Mouse (Mus musculus) midbrain, postnatal 0 days (tissue): Measurements from ENCODE around the gene Strip2. TPM values are rescaled to one million over a fixed set of nuclear protein-coding genes. Genes with fewer than 3 reads are reported as not detected.

Experiments
- ATAC-seq: fragments of 200-750 bp; cut with Nextera tagmentation; 2 replicates; pipeline ENCODE4 v1.8.0; 2017; ENCODE audit warnings: moderate number of reproducible peaks, mild to moderate bottlenecking, moderate TSS enrichment, moderate library complexity; ENCODE audit not compliant: low FRiP score
- DNase-seq: peaks from one replicate; pipeline ENCODE4 v3.0.0-alpha.2; 2015; ENCODE audit warnings: low spot score
- H3K27ac ChIP-seq: fragments of 300-500 bp; sonication (generic); 2 replicates; pipeline ENCODE4 v1.5.1; 2014; ENCODE audit warnings: low read depth, mild to moderate bottlenecking, low read length, mixed read lengths
- H3K27me3 ChIP-seq: fragments of 300-500 bp; sonication (generic); 2 replicates; pipeline ENCODE4 v1.6.1; 2014; ENCODE audit warnings: low read length, control low read depth, mixed read lengths; ENCODE audit not compliant: insufficient read depth
- H3K36me3 ChIP-seq: fragments of 300-500 bp; sonication (generic); 2 replicates; pipeline ENCODE4 v1.6.1; 2014; ENCODE audit warnings: low read length, control low read depth, mixed read lengths; ENCODE audit not compliant: insufficient read depth
- H3K4me1 ChIP-seq: fragments of 300-500 bp; sonication (generic); 2 replicates; pipeline ENCODE4 v1.6.1; 2014; ENCODE audit warnings: mild to moderate bottlenecking, control low read depth, antibody characterized with exemption, low read length, mixed read lengths; ENCODE audit not compliant: insufficient read depth
- H3K4me2 ChIP-seq: fragments of 300-500 bp; sonication (generic); 2 replicates; pipeline ENCODE4 v1.6.1; 2014; ENCODE audit warnings: low read depth, mild to moderate bottlenecking, low read length, mixed read lengths; ENCODE audit not compliant: poor library complexity, severe bottlenecking
- H3K4me3 ChIP-seq: fragments of 300-500 bp; sonication (generic); 2 replicates; pipeline ENCODE4 v1.5.1; 2014; ENCODE audit warnings: low read depth, mild to moderate bottlenecking, low read length, moderate library complexity
- H3K9ac ChIP-seq: fragments of 300-500 bp; sonication (generic); replicated peaks from 2 replicates; pipeline ENCODE4 v1.6.1; 2014; ENCODE audit warnings: mild to moderate bottlenecking, low read length, moderate library complexity, mixed read lengths; ENCODE audit not compliant: poor library complexity, severe bottlenecking
- H3K9me3 ChIP-seq: fragments of 300-500 bp; sonication (generic); 2 replicates; pipeline ENCODE4 v1.6.1; 2016; ENCODE audit warnings: low read length, control low read depth
- CTCF ChIP-seq: IDR thresholded peaks from 2 replicates; pipeline ENCODE4 v1.5.1; 2016; ENCODE audit warnings: antibody characterized with exemption, mild to moderate bottlenecking
- WGBS: fragments of 180-500 bp; shearing (Covaris S2); extraction: QIAGEN DNeasy Blood & Tissue Kit; methylation state at CpG from one replicate; pipeline ENCODE4 v1.1.7; 2014; 5-methylcytosine and 5-hydroxymethylcytosine counted together
- microRNA-seq: library from miRNA; unstranded; fragments of <30 nt; microRNA quantifications from one replicate; pipeline ENCODE4, GENCODE M21; 2016; ENCODE audit warnings: borderline number of aligned reads
- polyA plus RNA-seq: library from polyadenylated mRNA; unstranded; fragments of >200 nt; fragmentation: Nextera tagmentation; extraction: Ambion mirVana; gene quantifications from 2 replicates; pipeline ENCODE4 v1.2.1, GENCODE M21; 2015
- total RNA-seq: library from RNA; depleted of rRNA; stranded (reverse); fragments of >200 nt; gene quantifications from 2 replicates; pipeline ENCODE4 v1.2.3, GENCODE M21; 2014; rRNA removed

Strip2 gene
- total and polyA plus RNA-seq, 2 experiments from 2014 or later = 5.2 to 13.3 TPM

DNA sequence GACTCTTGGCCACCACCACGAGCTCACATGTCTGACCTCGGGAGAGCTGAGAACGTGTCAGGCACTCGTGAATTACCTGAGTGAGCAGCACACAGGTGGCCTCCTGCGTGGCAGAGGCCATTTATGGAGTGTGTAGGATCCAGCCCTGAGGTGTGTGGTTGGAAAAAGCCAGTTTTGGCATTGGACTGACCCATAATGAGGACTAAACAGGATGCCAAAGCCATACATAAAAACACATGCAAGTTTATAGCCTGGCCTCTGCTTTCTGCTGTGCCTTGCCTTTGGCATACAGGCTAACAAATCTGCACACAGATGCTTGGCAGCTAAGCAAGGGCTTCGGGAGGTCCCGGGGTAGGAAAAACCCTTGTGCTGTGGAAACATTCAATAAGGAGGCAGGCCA, 92.4 kb downstream of the Strip2 start:
- Histone ChIP-seq H3K4me1 (no peaks in the 10 kb centered on the region), H3K4me2 (no peak overlapping the region), H3K27ac (no peak overlapping the region), H3K9ac (no peak overlapping the region), H3K9me3 (no peaks in the 10 kb centered on the region), H3K27me3 (no peaks in the 10 kb centered on the region), H3K36me3 (no peaks in the 10 kb centered on the region), H3K4me3 (no peak overlapping the region)
- no peak for TF ChIP-seq CTCF
- WGBS = 88% methylated on average over 7 of the region's 7 CpGs
- no peak for ATAC-seq
- DNase-seq = no peak

Small RNA genes within 50 kb of the gene (microRNA-seq; reads per million reads assigned to microRNA genes)
- not detected for gene Gm23049

Other genes starting within 250 kb of the Strip2 start
- 13.8 and 18.5 TPM in 2 replicates for gene Tspan33, start 222.8 kb upstream of the Strip2 start, total RNA-seq
- 10.7 and 12.4 TPM in 2 replicates for gene Tspan33, start 222.8 kb upstream of the Strip2 start, polyA plus RNA-seq
- 38.7 and 42.3 TPM in 2 replicates for gene Smo, start 181.5 kb upstream of the Strip2 start, total RNA-seq
- 7.2 and 7.8 TPM in 2 replicates for gene Smo, start 181.5 kb upstream of the Strip2 start, polyA plus RNA-seq
- 66.7 and 69.1 TPM in 2 replicates for gene Ahcyl2, start 149.0 kb upstream of the Strip2 start, total RNA-seq
- gene Ahcyl2, start 149.0 kb upstream of the Strip2 start, polyA plus RNA-seq = 12.8 and 16.0 TPM in 2 replicates
- 37.2 and 46.6 TPM in 2 replicates for gene Nrf1, start 131.0 kb downstream of the Strip2 start, total RNA-seq
- gene Nrf1, start 131.0 kb downstream of the Strip2 start, polyA plus RNA-seq = 19.9 and 21.3 TPM in 2 replicates